Comparison of ENCODE assay signal across 26 mouse cellular contexts in the genomic region with DNA sequence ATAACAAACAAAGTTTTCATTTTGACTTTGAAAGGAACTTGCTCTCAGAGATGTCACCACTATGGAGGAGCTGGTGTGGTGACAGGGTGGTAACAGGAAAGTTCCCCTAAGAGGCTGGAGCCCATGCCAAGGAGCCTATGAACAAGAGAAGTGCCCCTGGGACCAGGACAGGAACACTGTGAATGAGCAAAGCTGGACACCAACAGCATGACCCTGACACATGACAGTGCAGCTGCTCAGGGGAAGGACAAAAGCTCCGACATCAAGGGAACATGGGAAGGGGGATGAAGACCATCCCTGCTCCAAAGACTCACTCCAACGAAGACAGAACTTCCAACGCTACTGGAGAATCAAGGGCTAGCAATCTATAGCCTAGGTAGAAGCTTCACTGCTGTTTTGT.
DNase-seq lines count a peak whose midpoint lies in the region; ATAC-seq and TF ChIP-seq lines count a peak whose summit lies in the region.
"Had no signal": no experiment of that assay in that cellular context is flagged by ENCODE, and none has a peak within 500 bp of the region (broad histone marks: within the 10 kb centered on the region; RNA-seq: fewer than 3 reads in every experiment).

No protein-coding gene starts in this region.

- peaks cover 39% of the 10 kb centered on the region for H3K4me1 ChIP-seq in heart, postnatal 0 days (ENCODE audit: control insufficient read depth, insufficient read depth)
- H3K4me1 ChIP-seq in heart, embryonic 10.5 days: peaks cover 39% of the 10 kb centered on the region
- peaks cover 29% of the 10 kb centered on the region for H3K4me1 ChIP-seq in olfactory bulb, adult 2 months (ENCODE audit: control insufficient read depth, insufficient read depth, low read length)

- no peak overlapping the region for H3K4me2 ChIP-seq in heart, postnatal 0 days (ENCODE audit: low read depth, low read length)
- H3K4me2 ChIP-seq in myocyte (ENCODE audit: low read depth): no peak overlapping the region
- H3K4me2 ChIP-seq: embryonic facial prominence, embryonic 13.5 days; forebrain, embryonic 12.5 days; forebrain, embryonic 15.5 days; heart, embryonic 12.5 days; heart, embryonic 15.5 days; hindbrain, embryonic 12.5 days; hindbrain, embryonic 15.5 days had no signal

- H3K79me2 ChIP-seq in myocyte (ENCODE audit: control insufficient read depth, insufficient read depth): peaks cover 54% of the 10 kb centered on the region

- intact Hi-C loops in gastrocnemius, adult 2 months (cut with DNase I): no loop called here

- WGBS in heart, postnatal 0 days: 79% methylated on average over 3 of the region's 3 CpGs
- 77% methylated on average over 3 of the region's 3 CpGs for WGBS in heart, embryonic 10.5 days
- 59% methylated on average over 3 of the region's 3 CpGs for WGBS in olfactory bulb, adult 2 months

- no peak for TF ChIP-seq POLR2A in myocyte (IDR thresholded peaks at IDR 0.05; ENCODE audit: insufficient read length, low read depth)
- no peak for TF ChIP-seq POLR2A in olfactory bulb, adult 2 months (IDR thresholded peaks at IDR 0.05; ENCODE audit: insufficient read depth, low read depth, low read length)

- H3K9me3 ChIP-seq in heart, postnatal 0 days (replicated peaks; ENCODE audit: control insufficient read depth, low read length): no peaks in the 10 kb centered on the region
- H3K9me3 ChIP-seq in heart, embryonic 10.5 days: no peaks in the 10 kb centered on the region
- H3K9me3 ChIP-seq: embryonic facial prominence, embryonic 10.5 days; embryonic facial prominence, embryonic 13.5 days; forebrain, embryonic 12.5 days; forebrain, embryonic 15.5 days; heart, embryonic 12.5 days; heart, embryonic 15.5 days; hindbrain, embryonic 12.5 days; hindbrain, embryonic 15.5 days had no signal

- DNase-seq in gastrocnemius, adult 2 months: peak; percentile 41
- no peak for DNase-seq in gastrocnemius, postnatal 10 days
- peak; percentile 42 for DNase-seq in heart, postnatal 0 days (ENCODE audit: low spot score)
- no peak for DNase-seq in heart, embryonic 10.5 days (ENCODE audit: low spot score)
- no peak for DNase-seq in liver
- DNase-seq: adrenal gland, postnatal 10 days; cerebellum, adult 11-12 months; cerebellum, adult 8-10 months; cerebellum, postnatal 10 days; cerebellum, postnatal 36 days; embryo, embryonic 11 days; gastrocnemius, postnatal 14 days; heart, postnatal 14 days had no signal

- TF ChIP-seq CTCF in gastrocnemius, adult 2 months (IDR thresholded peaks at IDR 0.05): no peak
- TF ChIP-seq CTCF in heart, postnatal 0 days (IDR thresholded peaks at IDR 0.05; ENCODE audit: low read depth): no peak
- no peak for TF ChIP-seq CTCF in olfactory bulb, adult 2 months (IDR thresholded peaks at IDR 0.05; ENCODE audit: insufficient read depth, low read depth, low read length)

- no peak for ATAC-seq in heart, postnatal 0 days (ENCODE audit: insufficient read depth, low read depth)
- ATAC-seq: CD4-positive, CD25-positive, alpha-beta regulatory T cell, adult 4 months; forebrain, embryonic 15.5 days; intestine, postnatal 0 days had no signal

- H3K27ac ChIP-seq in gastrocnemius, adult 2 months: peak overlapping the region; percentile 96
- H3K27ac ChIP-seq in heart, postnatal 0 days (ENCODE audit: low read depth): no peak overlapping the region
- no peak overlapping the region for H3K27ac ChIP-seq in heart, embryonic 10.5 days
- H3K27ac ChIP-seq in olfactory bulb, adult 2 months (ENCODE audit: insufficient read depth, low read depth, low read length): peak overlapping the region; percentile 69
- H3K27ac ChIP-seq: embryonic facial prominence, embryonic 10.5 days; embryonic facial prominence, embryonic 13.5 days; forebrain, embryonic 12.5 days; forebrain, embryonic 15.5 days; heart, embryonic 15.5 days; hindbrain, embryonic 12.5 days; hindbrain, embryonic 15.5 days had no signal

- H3K36me3 ChIP-seq in heart, postnatal 0 days (replicated peaks; ENCODE audit: control insufficient read depth, insufficient read depth, low read length): no peaks in the 10 kb centered on the region
- no peaks in the 10 kb centered on the region for H3K36me3 ChIP-seq in heart, embryonic 10.5 days
- no peaks in the 10 kb centered on the region for H3K36me3 ChIP-seq in myocyte (ENCODE audit: control insufficient read depth, insufficient read depth)
- H3K36me3 ChIP-seq: embryonic facial prominence, embryonic 10.5 days; embryonic facial prominence, embryonic 13.5 days; forebrain, embryonic 12.5 days; forebrain, embryonic 15.5 days; heart, embryonic 12.5 days; heart, embryonic 15.5 days; hindbrain, embryonic 12.5 days; hindbrain, embryonic 15.5 days had no signal

- H3K9ac ChIP-seq in heart, postnatal 0 days (replicated peaks; ENCODE audit: low read depth, low read length): no peak overlapping the region
- H3K9ac ChIP-seq: embryonic facial prominence, embryonic 13.5 days; forebrain, embryonic 12.5 days; forebrain, embryonic 15.5 days; heart, embryonic 12.5 days; heart, embryonic 15.5 days; hindbrain, embryonic 12.5 days; hindbrain, embryonic 15.5 days had no signal

- H3ac ChIP-seq in myocyte (ENCODE audit: control insufficient read depth, insufficient read length): no peak overlapping the region

- no peaks in the 10 kb centered on the region for H3K27me3 ChIP-seq in heart, postnatal 0 days (ENCODE audit: control insufficient read depth, insufficient read depth, low read length)
- no peaks in the 10 kb centered on the region for H3K27me3 ChIP-seq in heart, embryonic 10.5 days (ENCODE audit: insufficient read depth, poor library complexity, severe bottlenecking)
- H3K27me3 ChIP-seq in myocyte (ENCODE audit: control insufficient read depth, insufficient read depth, insufficient read length): no peaks in the 10 kb centered on the region
- H3K27me3 ChIP-seq: embryonic facial prominence, embryonic 13.5 days; forebrain, embryonic 12.5 days; forebrain, embryonic 15.5 days; heart, embryonic 12.5 days; heart, embryonic 15.5 days; hindbrain, embryonic 12.5 days; hindbrain, embryonic 15.5 days had no signal

- H3K4me3 ChIP-seq in gastrocnemius, adult 2 months: no peak overlapping the region; the same call in 1 of the 2 replicates
- no peak overlapping the region for H3K4me3 ChIP-seq in heart, postnatal 0 days (ENCODE audit: low read depth, low read length)
- H3K4me3 ChIP-seq in heart, embryonic 10.5 days: no peak overlapping the region
- H3K4me3 ChIP-seq in myocyte: no peak overlapping the region
- H3K4me3 ChIP-seq in olfactory bulb, adult 2 months (ENCODE audit: insufficient read depth, low read depth, low read length): no peak overlapping the region
- H3K4me3 ChIP-seq: embryonic facial prominence, embryonic 10.5 days; embryonic facial prominence, embryonic 13.5 days; erythroblast, embryonic 14.5 days; forebrain, embryonic 12.5 days; forebrain, embryonic 15.5 days; heart, embryonic 12.5 days; heart, embryonic 15.5 days; hindbrain, embryonic 12.5 days; hindbrain, embryonic 15.5 days had no signal

- no peak for TF ChIP-seq EP300 in heart, postnatal 0 days (IDR thresholded peaks at IDR 0.05; ENCODE audit: low read depth)

TF ChIP-seq in myocyte, 11 proteins besides CTCF, POLR2A, EP300 and RAD21:
- TF ChIP-seq POLR2AphosphoS2 (IDR thresholded peaks at IDR 0.05; ENCODE audit: insufficient read length, low read depth) (no peak), SRF (IDR thresholded peaks at IDR 0.05; ENCODE audit: control insufficient read depth, insufficient read length, low read depth) (no peak), MYOD1 (IDR thresholded peaks at IDR 0.05; ENCODE audit: control insufficient read depth in 1 of 3, insufficient read length in 2 of 3, low read depth in 2 of 3) (peak in 2 of 3 experiments; percentile 61 to 74), MYOG (IDR thresholded peaks at IDR 0.05; ENCODE audit: control insufficient read depth in 1 of 3, insufficient read depth in 1 of 3, insufficient read length in 2 of 3, low read depth in 2 of 3) (peak; percentile 19 to 87 (median 38))

Comparison
In these comparisons a context has a peak if more than half of its experiments do, and no peak if none do; other contexts are left out.
1. DNase-seq: peak in gastrocnemius, adult 2 months (single experiment) and heart, postnatal 0 days (single experiment); none in gastrocnemius, postnatal 10 days (single experiment), heart, embryonic 10.5 days (single experiment) and liver (single experiment).
2. H3K27ac ChIP-seq: peak in gastrocnemius, adult 2 months (single experiment) and olfactory bulb, adult 2 months (single experiment); none in heart, postnatal 0 days (single experiment) and heart, embryonic 10.5 days (single experiment).